Mouse (Mus musculus): Measurements from ENCODE around the gene Kdelr3. TPM values are rescaled to one million over a fixed set of nuclear protein-coding genes. Genes with fewer than 3 reads are reported as not detected.

The Kdelr3 gene
- polyA plus RNA-seq, 1 experiment = 146 TPM

- Histone ChIP-seq H3K4me1 (ENCODE audit: control insufficient read depth, insufficient read depth, low read length) (no peaks in the 10 kb centered on the region; the same call in 1 of the 2 replicates), H3K27ac (ENCODE audit: insufficient read depth, low read length) (no peak overlapping the region), H3K4me3 (ENCODE audit: insufficient read depth, low read length) (no peak overlapping the region)
- TF ChIP-seq CTCF (IDR thresholded peaks at IDR 0.05; ENCODE audit: borderline replicate concordance, insufficient read depth, low read length) (no peak), POLR2A (IDR thresholded peaks at IDR 0.05; ENCODE audit: low read depth, low read length) (no peak)
Observed at GRCm38 (mm10) chr15:79509998-79510397, 6.2 kb upstream of the Kdelr3 start.

GRCm38 (mm10) chr15:79510425-79510824 is 5.8 kb upstream of the Kdelr3 start:
- Histone ChIP-seq H3K27ac (ENCODE audit: insufficient read depth, low read length) (no peak overlapping the region), H3K4me1 (ENCODE audit: control insufficient read depth, insufficient read depth, low read length) (no peaks in the 10 kb centered on the region; the same call in 1 of the 2 replicates), H3K4me3 (ENCODE audit: insufficient read depth, low read length) (no peak overlapping the region)
- no peak for TF ChIP-seq CTCF (IDR thresholded peaks at IDR 0.05; ENCODE audit: borderline replicate concordance, insufficient read depth, low read length)
- TF ChIP-seq POLR2A (IDR thresholded peaks at IDR 0.05; ENCODE audit: low read depth, low read length) = no peak

- no peak overlapping the region for H3K27ac ChIP-seq (ENCODE audit: insufficient read depth, low read length)
- TF ChIP-seq POLR2A (IDR thresholded peaks at IDR 0.05; ENCODE audit: low read depth, low read length) = no peak
- no peak for TF ChIP-seq CTCF (IDR thresholded peaks at IDR 0.05; ENCODE audit: borderline replicate concordance, insufficient read depth, low read length)
- peak overlapping the region; percentile 42 for H3K4me3 ChIP-seq (ENCODE audit: insufficient read depth, low read length)
- no peaks in the 10 kb centered on the region for H3K4me1 ChIP-seq (ENCODE audit: control insufficient read depth, insufficient read depth, low read length)
Observed at GRCm38 (mm10) chr15:79511553-79512320, 4.5 kb upstream of the Kdelr3 start.

- no peak overlapping the region for H3K4me3 ChIP-seq (ENCODE audit: insufficient read depth, low read length)
Observed at GRCm38 (mm10) chr15:79513940-79514339, 2.3 kb upstream of the Kdelr3 start.

GRCm38 (mm10) chr15:79517710-79518109 is 1.5 kb downstream of the Kdelr3 start:
- TF ChIP-seq POLR2A (IDR thresholded peaks at IDR 0.05; ENCODE audit: low read depth, low read length) = no peak
- no peak for TF ChIP-seq CTCF (IDR thresholded peaks at IDR 0.05; ENCODE audit: borderline replicate concordance, insufficient read depth, low read length)
- Histone ChIP-seq H3K4me1 (ENCODE audit: control insufficient read depth, insufficient read depth, low read length) (0 out of 2 replicates have a peak, but pooled peaks cover 2% of the 10 kb centered on the region), H3K27ac (ENCODE audit: insufficient read depth, low read length) (no peak overlapping the region), H3K4me3 (ENCODE audit: insufficient read depth, low read length) (peak overlapping the region; percentile 81)

More at GRCm38 (mm10) chr15:79513940-79514339, 2.3 kb upstream of the Kdelr3 start:
- H3K4me1 ChIP-seq (ENCODE audit: control insufficient read depth, insufficient read depth, low read length) = no peaks in the 10 kb centered on the region
- no peak for TF ChIP-seq POLR2A (IDR thresholded peaks at IDR 0.05; ENCODE audit: low read depth, low read length)
- TF ChIP-seq CTCF (IDR thresholded peaks at IDR 0.05; ENCODE audit: borderline replicate concordance, insufficient read depth, low read length) = no peak
- no peak overlapping the region for H3K27ac ChIP-seq (ENCODE audit: insufficient read depth, low read length)

- TF ChIP-seq POLR2A (IDR thresholded peaks at IDR 0.05; ENCODE audit: low read depth, low read length) (no peak), CTCF (IDR thresholded peaks at IDR 0.05; ENCODE audit: borderline replicate concordance, insufficient read depth, low read length) (no peak)
- Histone ChIP-seq H3K4me1 (ENCODE audit: control insufficient read depth, insufficient read depth, low read length) (0 out of 2 replicates have a peak, but pooled peaks cover 2% of the 10 kb centered on the region), H3K27ac (ENCODE audit: insufficient read depth, low read length) (no peak overlapping the region), H3K4me3 (ENCODE audit: insufficient read depth, low read length) (peak overlapping the region; percentile 21)
Observed at GRCm38 (mm10) chr15:79518571-79518970, 2.4 kb downstream of the Kdelr3 start.

GRCm38 (mm10) chr15:79519400-79520220 is 3.4 kb downstream of the Kdelr3 start:
- TF ChIP-seq CTCF (IDR thresholded peaks at IDR 0.05; ENCODE audit: borderline replicate concordance, insufficient read depth, low read length) (no peak), POLR2A (IDR thresholded peaks at IDR 0.05; ENCODE audit: low read depth, low read length) (no peak)
- H3K4me1 ChIP-seq (ENCODE audit: control insufficient read depth, insufficient read depth, low read length) = 0 out of 2 replicates have a peak, but pooled peaks cover 2% of the 10 kb centered on the region
- H3K27ac ChIP-seq (ENCODE audit: insufficient read depth, low read length) = no peak overlapping the region
- no peak overlapping the region for H3K4me3 ChIP-seq (ENCODE audit: insufficient read depth, low read length)

GRCm38 (mm10) chr15:79525564-79525963 is 9.4 kb downstream of the Kdelr3 start:
- no peak overlapping the region for H3K27ac ChIP-seq (ENCODE audit: insufficient read depth, low read length)
- no peak overlapping the region for H3K4me3 ChIP-seq (ENCODE audit: insufficient read depth, low read length)
- TF ChIP-seq POLR2A (IDR thresholded peaks at IDR 0.05; ENCODE audit: low read depth, low read length) (peak; percentile 9; the same call in 1 of the 2 replicates), CTCF (IDR thresholded peaks at IDR 0.05; ENCODE audit: borderline replicate concordance, insufficient read depth, low read length) (no peak)
- H3K4me1 ChIP-seq (ENCODE audit: control insufficient read depth, insufficient read depth, low read length) = no peaks in the 10 kb centered on the region; the same call in none of the 2 replicates

- Histone ChIP-seq H3K27ac (ENCODE audit: insufficient read depth, low read length) (no peak overlapping the region), H3K4me1 (ENCODE audit: control insufficient read depth, insufficient read depth, low read length) (no peaks in the 10 kb centered on the region; the same call in none of the 2 replicates)
- TF ChIP-seq CTCF (IDR thresholded peaks at IDR 0.05; ENCODE audit: borderline replicate concordance, insufficient read depth, low read length) = no peak
Observed at GRCm38 (mm10) chr15:79525979-79526768, 10.0 kb downstream of the Kdelr3 start.

More at GRCm38 (mm10) chr15:79525979-79526768, 10.0 kb downstream of the Kdelr3 start:
- no peak overlapping the region for H3K4me3 ChIP-seq (ENCODE audit: insufficient read depth, low read length)
